Mouse (Mus musculus) midbrain, embryonic 15.5 days (tissue): ENCODE results near the gene Lzic. TPM values are rescaled to one million over a fixed set of nuclear protein-coding genes. Genes with fewer than 3 reads are reported as not detected.
"Not testable (repeated sequence)": the region's sequence is repeated elsewhere in the genome, so short reads cannot be mapped to it uniquely, and the experiment has no call there.

Source experiments
- ATAC-seq: fragments of 200-750 bp; cut with Nextera tagmentation; replicated peaks from 2 replicates; pipeline ENCODE4 v1.8.0; 2017; ENCODE audit warnings: moderate TSS enrichment
- H3K27ac ChIP-seq: fragments of 300-500 bp; sonication (generic); 2 replicates; pipeline ENCODE4 v1.5.1; 2015; ENCODE audit warnings: mild to moderate bottlenecking, inconsistent platforms
- H3K27me3 ChIP-seq: fragments of 300-500 bp; sonication (generic); replicated peaks from 2 replicates; pipeline ENCODE4 v1.6.1; 2015; ENCODE audit warnings: inconsistent platforms
- H3K36me3 ChIP-seq: fragments of 300-500 bp; sonication (generic); replicated peaks from 2 replicates; pipeline ENCODE4 v1.6.1; 2015; ENCODE audit warnings: inconsistent platforms
- H3K4me1 ChIP-seq: fragments of 300-500 bp; sonication (generic); 2 replicates; pipeline ENCODE4 v1.6.1; 2015; ENCODE audit warnings: inconsistent platforms
- H3K4me2 ChIP-seq: fragments of 300-500 bp; sonication (generic); 2 replicates; pipeline ENCODE4 v1.6.1; 2015; ENCODE audit warnings: inconsistent platforms, mild to moderate bottlenecking, moderate library complexity
- H3K4me3 ChIP-seq: fragments of 300-500 bp; sonication (generic); 2 replicates; pipeline ENCODE4 v1.5.1; 2015; ENCODE audit warnings: mild to moderate bottlenecking, inconsistent platforms
- H3K9ac ChIP-seq: fragments of 300-500 bp; sonication (generic); 2 replicates; pipeline ENCODE4 v1.6.1; 2015; ENCODE audit warnings: mild to moderate bottlenecking, inconsistent platforms
- H3K9me3 ChIP-seq: fragments of 300-500 bp; sonication (generic); 2 replicates; pipeline ENCODE4 v1.6.1; 2016; ENCODE audit warnings: inconsistent platforms
- WGBS: fragments of 180-500 bp; shearing (Covaris S2); methylation state at CpG from one replicate; pipeline ENCODE4 v1.1.7; 2015; ENCODE audit warnings: mixed read lengths; 5-methylcytosine and 5-hydroxymethylcytosine counted together
- polyA plus RNA-seq: library from polyadenylated mRNA; unstranded; fragments of >200 nt; fragmentation: Nextera tagmentation; extraction: Ambion mirVana; gene quantifications from 2 replicates; pipeline ENCODE4 v1.2.1, GENCODE M21; 2015

Lzic gene
- polyA plus RNA-seq, 1 experiment from 2014 or later = 39.9 TPM

DNA sequence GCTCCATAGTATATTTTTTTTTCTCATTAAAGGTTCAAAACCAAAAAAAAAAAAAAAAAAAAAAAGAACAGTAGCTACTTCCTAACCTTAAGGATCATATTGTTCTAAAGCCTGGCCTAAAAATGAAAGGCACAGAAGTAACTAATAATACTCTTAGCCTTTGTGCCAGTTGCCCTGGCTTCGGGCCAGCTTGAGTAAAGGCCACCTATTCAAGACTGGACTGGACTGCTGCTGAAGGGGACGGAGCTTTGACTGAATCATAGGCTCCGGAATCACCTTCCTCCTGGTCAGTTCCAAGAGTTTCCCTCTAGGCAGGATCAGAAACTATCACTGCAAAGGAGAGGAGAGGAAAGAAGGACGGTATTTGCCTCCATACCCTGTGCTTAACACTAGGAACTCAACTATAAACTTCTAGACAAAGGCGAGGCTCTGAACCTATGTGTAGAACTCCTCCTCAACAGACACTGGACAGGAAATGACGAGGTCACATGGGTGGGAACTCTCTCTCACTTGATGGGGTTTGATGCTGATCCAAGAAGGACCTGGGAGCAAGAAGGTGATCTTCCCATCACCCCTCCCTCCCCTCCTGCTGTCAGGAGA is 27.1 kb upstream of the Lzic start:
- 84% methylated on average over 6 of the region's 6 CpGs for WGBS
- H3K27ac ChIP-seq = no peak overlapping the region
- no peak overlapping the region for H3K4me3 ChIP-seq
- no peaks in the 10 kb centered on the region for H3K36me3 ChIP-seq
- ATAC-seq = no peak
- no peak overlapping the region for H3K4me2 ChIP-seq
- H3K4me1 ChIP-seq = 0 out of 2 replicates have a peak, but pooled peaks cover 6% of the 10 kb centered on the region
- no peaks in the 10 kb centered on the region for H3K27me3 ChIP-seq
- no peaks in the 10 kb centered on the region for H3K9me3 ChIP-seq
- H3K9ac ChIP-seq = no peak overlapping the region

DNA sequence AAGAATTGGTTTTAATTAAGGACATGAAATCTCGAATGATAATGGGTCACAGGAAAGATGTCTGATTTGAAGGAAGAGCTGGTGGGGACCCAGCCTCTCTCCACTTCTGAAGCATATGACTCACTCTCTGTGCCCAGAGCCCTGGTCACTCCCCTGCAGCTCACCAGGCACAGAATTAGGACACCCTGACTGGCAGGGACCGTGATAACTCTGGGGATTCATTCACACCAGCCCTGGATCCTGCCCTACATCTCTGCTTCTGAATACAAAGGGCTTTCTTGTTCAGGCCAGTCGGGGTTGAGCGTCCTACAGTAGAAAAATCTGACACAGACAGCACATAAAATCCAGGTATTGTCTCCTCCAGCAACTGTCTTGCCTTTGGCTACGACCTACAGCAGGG is 26.5 kb upstream of the Lzic start:
- H3K9me3 ChIP-seq = no peaks in the 10 kb centered on the region
- no peak overlapping the region for H3K4me3 ChIP-seq
- no peak overlapping the region for H3K9ac ChIP-seq
- no peak for ATAC-seq
- 58% methylated on average over 5 of the region's 5 CpGs for WGBS
- H3K27me3 ChIP-seq = no peaks in the 10 kb centered on the region
- no peaks in the 10 kb centered on the region for H3K36me3 ChIP-seq
- no peak overlapping the region for H3K27ac ChIP-seq
- 0 out of 2 replicates have a peak, but pooled peaks cover 6% of the 10 kb centered on the region for H3K4me1 ChIP-seq
- no peak overlapping the region for H3K4me2 ChIP-seq

DNA sequence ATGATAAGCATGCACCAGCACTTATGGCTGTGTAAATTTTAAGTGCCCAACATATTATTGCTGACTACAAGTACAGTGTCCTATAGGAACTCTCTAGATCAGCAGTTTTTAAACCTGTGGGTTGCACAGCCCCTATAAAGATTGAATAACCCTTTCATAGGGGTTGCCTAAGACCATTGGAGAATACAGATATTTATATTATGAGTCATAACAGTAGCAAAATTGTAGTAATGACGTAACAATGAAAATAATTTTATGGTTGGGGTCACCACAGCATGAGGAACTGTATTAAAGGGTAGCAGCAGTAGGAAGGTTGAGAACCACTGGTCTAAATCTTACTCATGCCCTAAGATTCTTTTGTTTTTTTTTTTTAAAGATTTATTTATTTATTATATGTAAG is 25.6 kb upstream of the Lzic start:
- Histone ChIP-seq H3K4me1 (0 out of 2 replicates have a peak, but pooled peaks cover 6% of the 10 kb centered on the region), H3K36me3 (no peaks in the 10 kb centered on the region), H3K27me3 (no peaks in the 10 kb centered on the region), H3K4me2 (no peak overlapping the region), H3K9me3 (no peaks in the 10 kb centered on the region), H3K27ac (no peak overlapping the region), H3K9ac (no peak overlapping the region), H3K4me3 (no peak overlapping the region)
- 87% methylated on average over 1 of the region's 1 CpGs for WGBS
- no peak for ATAC-seq

DNA sequence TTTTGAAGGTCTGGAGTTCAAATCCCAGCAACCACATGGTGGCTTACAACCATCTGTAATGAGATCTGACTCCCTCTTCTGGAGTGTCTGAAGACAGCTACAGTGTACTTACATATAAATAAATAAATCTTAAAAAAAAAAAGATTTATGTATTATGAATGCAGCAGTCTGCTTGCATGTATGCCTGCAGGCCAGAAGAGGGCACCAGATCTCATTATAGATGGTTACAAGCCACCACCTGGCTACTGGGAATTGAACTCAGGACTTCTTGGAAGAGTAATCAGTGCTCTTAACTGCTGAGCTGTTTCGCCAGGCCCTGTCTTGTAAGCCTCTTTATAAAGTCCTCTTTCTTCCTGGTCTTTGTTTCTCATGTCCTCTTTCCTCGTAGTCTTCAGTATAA is 24.6 kb upstream of the Lzic start:
- H3K9ac ChIP-seq, H3K27ac ChIP-seq, H3K4me1 ChIP-seq, H3K4me3 ChIP-seq, H3K9me3 ChIP-seq, H3K4me2 ChIP-seq, H3K27me3 ChIP-seq, ATAC-seq, H3K36me3 ChIP-seq: not testable (repeated sequence)
- WGBS = 93% methylated on average over 2 of the region's 2 CpGs

DNA sequence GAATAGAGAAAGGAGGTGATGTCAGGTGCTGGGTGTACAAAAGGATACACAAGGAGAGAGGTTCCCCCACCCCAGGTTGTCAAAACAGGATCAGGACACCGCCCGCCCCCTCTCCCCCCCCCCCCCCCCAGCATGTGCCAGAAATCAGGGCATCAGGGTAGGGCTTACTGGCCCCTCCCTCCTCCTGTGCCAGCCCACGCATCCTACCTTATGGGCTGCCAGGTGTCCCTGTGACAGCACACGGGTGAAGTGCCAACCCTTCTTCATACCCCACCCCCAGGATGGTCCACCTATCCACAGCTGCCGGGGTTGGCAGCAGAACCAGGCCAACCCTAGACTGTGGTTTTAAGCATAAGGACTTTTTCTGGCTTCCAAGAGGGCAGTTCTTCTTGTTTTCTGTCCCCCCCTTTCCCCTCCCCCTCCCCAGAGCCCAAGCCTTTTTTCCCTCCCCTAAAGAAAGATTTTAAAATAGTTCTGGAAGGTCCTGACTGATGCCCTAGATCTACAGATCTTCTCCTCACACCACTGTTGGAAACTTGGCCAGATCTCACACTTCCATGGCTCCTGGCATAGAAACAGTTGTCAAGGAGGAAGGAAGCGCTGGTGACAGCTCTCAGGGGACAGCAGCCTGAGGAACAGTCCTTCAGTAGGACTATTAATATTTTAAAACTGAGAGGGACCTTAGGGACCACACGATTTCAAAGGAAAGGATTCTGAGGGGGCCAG is 23.3 kb upstream of the Lzic start:
- Histone ChIP-seq H3K27me3 (no peaks in the 10 kb centered on the region), H3K4me1 (0 out of 2 replicates have a peak, but pooled peaks cover 6% of the 10 kb centered on the region), H3K27ac (no peak overlapping the region), H3K4me2 (no peak overlapping the region), H3K9me3 (no peaks in the 10 kb centered on the region), H3K4me3 (no peak overlapping the region), H3K9ac (no peak overlapping the region), H3K36me3 (no peaks in the 10 kb centered on the region)
- ATAC-seq = no peak
- WGBS = 68% methylated on average over 7 of the region's 7 CpGs

DNA sequence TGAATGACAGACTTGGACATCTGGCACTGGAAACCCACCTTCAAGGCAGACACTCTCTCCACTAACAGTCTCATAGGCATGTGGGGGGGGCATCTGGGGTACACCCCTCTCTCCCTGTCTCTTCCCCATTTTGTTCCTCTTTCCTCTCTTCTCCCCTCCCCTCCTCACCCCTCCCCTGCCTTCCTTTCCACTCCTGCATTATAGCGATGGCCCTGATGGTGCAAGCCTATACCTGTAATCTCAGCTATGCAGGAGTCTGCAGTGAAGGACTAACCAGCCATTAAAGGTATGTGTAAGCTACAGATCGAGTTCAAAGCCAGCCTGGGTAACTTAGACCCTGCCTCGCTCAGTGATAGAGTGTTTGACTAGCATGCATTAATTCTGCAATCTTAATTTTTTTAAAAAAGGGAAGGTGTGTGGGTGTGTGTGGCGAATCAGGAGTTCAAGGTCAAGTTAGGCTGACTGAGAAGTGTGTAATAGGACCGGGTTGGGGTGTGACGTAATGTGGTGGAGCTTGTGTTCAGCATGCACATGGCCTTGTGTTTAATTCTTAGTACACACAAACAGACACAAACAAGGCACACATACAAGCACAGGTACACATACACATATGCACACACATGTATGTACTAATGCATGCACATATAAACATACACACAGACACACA is 22.6 kb upstream of the Lzic start:
- no peaks in the 10 kb centered on the region for H3K9me3 ChIP-seq
- WGBS = 84% methylated on average over 6 of the region's 6 CpGs
- no peak for ATAC-seq

DNA sequence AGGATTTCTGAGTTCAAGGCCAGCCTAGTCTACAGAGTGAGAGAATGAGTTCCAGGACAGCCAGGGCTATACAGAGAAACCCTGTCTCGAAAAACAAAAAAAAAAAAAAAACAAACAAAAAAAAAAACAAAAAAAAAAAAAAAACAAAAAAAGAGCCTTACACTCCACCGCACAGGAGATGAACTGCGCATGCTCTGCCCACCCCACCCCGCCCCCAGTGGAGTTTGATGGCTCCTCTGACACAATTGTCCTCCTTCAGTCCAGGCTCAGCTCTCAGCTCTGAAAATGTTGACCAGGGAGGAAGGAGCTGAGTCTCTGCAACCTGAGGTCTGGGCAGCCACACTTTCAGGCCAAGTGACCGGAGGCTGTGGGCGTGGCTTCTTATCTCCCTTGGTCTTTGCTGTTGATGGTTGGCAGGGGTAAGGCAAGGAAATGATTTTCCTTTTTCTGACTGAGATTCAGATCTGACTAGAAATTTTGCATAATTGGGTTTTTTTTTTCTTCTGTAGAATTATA is 21.5 kb upstream of the Lzic start:
- 0 out of 2 replicates have a peak, but pooled peaks cover 6% of the 10 kb centered on the region for H3K4me1 ChIP-seq
- H3K27ac ChIP-seq = no peak overlapping the region
- 86% methylated on average over 5 of the region's 6 CpGs for WGBS
- H3K36me3 ChIP-seq = no peaks in the 10 kb centered on the region
- no peak for ATAC-seq
- H3K9me3 ChIP-seq = no peaks in the 10 kb centered on the region
- no peak overlapping the region for H3K4me2 ChIP-seq
- H3K9ac ChIP-seq = no peak overlapping the region
- no peaks in the 10 kb centered on the region for H3K27me3 ChIP-seq
- no peak overlapping the region for H3K4me3 ChIP-seq

More for the DNA sequence above, 22.6 kb upstream of the Lzic start:
- H3K9ac ChIP-seq = no peak overlapping the region
- no peak overlapping the region for H3K4me3 ChIP-seq
- H3K4me1 ChIP-seq = 0 out of 2 replicates have a peak, but pooled peaks cover 6% of the 10 kb centered on the region
- H3K27me3 ChIP-seq = no peaks in the 10 kb centered on the region
- no peaks in the 10 kb centered on the region for H3K36me3 ChIP-seq
- H3K27ac ChIP-seq = no peak overlapping the region
- H3K4me2 ChIP-seq = no peak overlapping the region

DNA sequence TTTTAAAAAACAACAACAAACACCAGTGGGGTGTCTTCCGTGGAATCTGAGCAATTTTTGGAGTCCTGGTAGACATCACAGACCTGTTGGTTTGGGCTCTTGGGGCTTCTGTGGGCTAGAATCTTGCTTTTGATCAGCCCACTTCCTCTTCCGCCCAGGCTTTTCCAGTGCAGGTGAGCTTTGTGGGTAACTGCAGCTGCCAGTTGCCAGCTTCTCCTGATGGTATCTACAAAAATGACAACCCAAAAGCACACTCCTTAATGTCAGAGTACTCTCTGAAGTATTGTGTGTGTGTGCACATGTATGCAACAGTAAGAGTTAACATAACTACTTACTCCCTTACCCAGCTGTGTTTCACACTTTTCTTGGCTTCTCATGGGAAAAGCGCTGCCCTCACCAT is 15.5 kb upstream of the Lzic start:
- no peaks in the 10 kb centered on the region for H3K9me3 ChIP-seq
- H3K4me1 ChIP-seq = no peaks in the 10 kb centered on the region
- H3K9ac ChIP-seq = no peak overlapping the region
- 95% methylated on average over 3 of the region's 3 CpGs for WGBS
- H3K27ac ChIP-seq = no peak overlapping the region
- H3K4me2 ChIP-seq = no peak overlapping the region
- H3K36me3 ChIP-seq = peaks cover 6% of the 10 kb centered on the region; the same call in 1 of the 2 replicates
- no peak overlapping the region for H3K4me3 ChIP-seq
- no peaks in the 10 kb centered on the region for H3K27me3 ChIP-seq
- no peak for ATAC-seq

DNA sequence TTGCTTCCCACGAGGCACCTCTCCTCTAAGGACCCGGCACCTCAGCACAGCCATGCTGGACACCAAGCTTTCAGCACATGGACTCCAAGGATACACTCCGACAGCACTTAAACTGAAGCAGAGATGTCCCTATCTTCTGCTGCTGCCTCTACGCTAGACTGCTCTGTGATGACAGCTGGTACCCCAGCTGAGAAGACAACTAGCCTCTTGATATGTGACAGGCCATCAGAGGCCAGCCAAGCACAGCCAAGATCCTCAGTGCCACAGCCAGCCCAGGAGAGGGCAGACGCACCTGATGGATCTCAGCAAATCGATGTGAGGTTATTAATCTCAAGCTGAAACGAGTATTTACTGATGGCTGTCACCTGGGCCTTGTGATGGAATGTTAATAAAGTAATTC is 9.9 kb upstream of the Lzic start:
- no peak overlapping the region for H3K4me2 ChIP-seq
- no peaks in the 10 kb centered on the region for H3K27me3 ChIP-seq
- H3K27ac ChIP-seq = no peak overlapping the region
- H3K9me3 ChIP-seq = no peaks in the 10 kb centered on the region
- WGBS = 84% methylated on average over 7 of the region's 7 CpGs
- peaks cover 6% of the 10 kb centered on the region; the same call in 1 of the 2 replicates for H3K36me3 ChIP-seq
- no peaks in the 10 kb centered on the region for H3K4me1 ChIP-seq
- H3K9ac ChIP-seq = no peak overlapping the region
- ATAC-seq = no peak
- H3K4me3 ChIP-seq = no peak overlapping the region

DNA sequence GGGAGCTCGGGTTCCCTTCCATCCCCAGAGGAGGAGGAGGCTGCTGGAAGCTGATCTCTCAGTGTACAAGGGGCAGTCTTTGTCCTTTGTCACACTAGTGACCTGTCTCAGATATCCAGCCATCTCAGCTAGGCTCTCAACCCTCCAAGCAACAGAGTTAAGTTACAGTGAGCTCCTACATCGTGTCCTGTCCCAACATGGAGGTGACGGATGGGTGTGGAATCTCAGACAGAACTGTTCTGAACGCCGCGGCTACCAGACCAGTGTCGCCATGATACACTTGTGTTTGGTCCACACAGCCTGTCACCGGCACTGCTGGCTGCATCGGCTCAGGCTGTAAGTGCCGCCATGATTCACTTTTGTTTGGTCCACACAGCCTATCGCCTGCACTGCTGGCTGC is 8.0 kb upstream of the Lzic start, which contains the start of gene Tmem274:
Gene Tmem274 (plus strand): TSS at position 301 of the 400 bp plus-strand sequence.
- WGBS = 88% methylated on average over 11 of the region's 11 CpGs
- no peak within 1 kb of the TSS for H3K4me2 ChIP-seq
- peaks cover 6% of the 10 kb centered on the region; the same call in 1 of the 2 replicates for H3K36me3 ChIP-seq
- no peak for ATAC-seq
- no peaks in the 10 kb centered on the region for H3K27me3 ChIP-seq
- H3K4me1 ChIP-seq = no peaks in the 10 kb centered on the region
- H3K9ac ChIP-seq = no peak within 1 kb of the TSS
- no peak within 1 kb of the TSS for H3K4me3 ChIP-seq
- no peak within 1 kb of the TSS for H3K27ac ChIP-seq
- H3K9me3 ChIP-seq = no peaks in the 10 kb centered on the region

DNA sequence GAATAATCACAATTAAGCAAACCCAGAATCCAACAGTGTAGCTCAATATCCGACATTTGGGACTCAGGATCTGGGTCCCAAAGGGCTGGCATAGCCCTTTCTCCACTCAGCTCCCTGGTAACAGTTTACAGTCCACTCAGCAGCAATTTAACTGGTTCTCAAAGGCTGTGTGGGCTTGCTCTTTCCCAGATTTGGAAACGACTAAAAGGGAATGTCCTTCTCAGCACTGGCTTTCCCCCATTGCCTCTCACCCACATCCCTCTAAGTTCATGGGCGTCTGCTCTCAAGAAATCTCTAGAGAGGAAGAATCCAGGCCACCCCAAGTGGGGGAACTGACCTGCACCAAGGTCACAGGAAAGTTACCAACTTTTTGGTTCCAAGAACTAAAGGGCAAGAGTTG is 463 bp upstream of the Lzic start:
- Histone ChIP-seq H3K9me3 (no peaks in the 10 kb centered on the region), H3K4me3 (peak overlapping the region; percentile 95), H3K36me3 (peaks cover 22% of the 10 kb centered on the region), H3K9ac (peak overlapping the region; percentile 86), H3K4me1 (peaks cover 26% of the 10 kb centered on the region), H3K4me2 (peak overlapping the region; percentile 93), H3K27me3 (no peaks in the 10 kb centered on the region), H3K27ac (peak overlapping the region; percentile 79)
- ATAC-seq = no peak
- 52% methylated on average over 3 of the region's 3 CpGs for WGBS

DNA sequence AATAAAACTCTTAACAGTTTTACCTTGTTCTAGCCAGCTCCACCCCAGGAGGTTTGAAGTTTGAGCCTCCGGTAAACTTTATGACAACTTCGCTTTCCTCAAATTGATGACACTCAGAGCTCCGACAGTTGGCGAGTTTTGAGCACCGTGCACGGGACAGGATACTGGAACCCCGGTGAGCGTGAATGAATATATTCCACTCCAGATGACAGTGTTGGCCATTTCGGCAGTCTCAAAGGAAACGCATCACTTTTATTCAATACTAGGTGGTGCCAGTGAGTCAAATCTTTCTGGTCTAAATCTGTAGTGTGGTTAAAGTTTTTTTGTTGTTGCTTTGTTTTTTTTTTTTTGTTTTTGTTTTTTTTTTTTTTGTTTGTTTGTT is 787 bp downstream of the Lzic start:
- no peaks in the 10 kb centered on the region for H3K9me3 ChIP-seq
- peak overlapping the region; percentile 93 for H3K4me2 ChIP-seq
- peak overlapping the region; percentile 86 for H3K9ac ChIP-seq
- peaks cover 26% of the 10 kb centered on the region for H3K4me1 ChIP-seq
- H3K36me3 ChIP-seq = peaks cover 26% of the 10 kb centered on the region
- WGBS = under 1% methylated on average over 10 of the region's 10 CpGs
- no peaks in the 10 kb centered on the region for H3K27me3 ChIP-seq
- H3K27ac ChIP-seq = peak overlapping the region; percentile 79; the same call in 1 of the 2 replicates
- H3K4me3 ChIP-seq = peak overlapping the region; percentile 95
- no peak; the same call in 1 of the 2 replicates for ATAC-seq
